Mouse (Mus musculus): Measurements from ENCODE around the gene Rbm4b. TPM values are rescaled to one million over a fixed set of nuclear protein-coding genes. Genes with fewer than 3 reads are reported as not detected.
"Not testable (repeated sequence)": the region's sequence is repeated elsewhere in the genome, so short reads cannot be mapped to it uniquely, and the experiment has no call there.

Rbm4b gene
- total RNA-seq, 2 experiments from 2014 or later = 1.9 to 2.1 TPM

DNA sequence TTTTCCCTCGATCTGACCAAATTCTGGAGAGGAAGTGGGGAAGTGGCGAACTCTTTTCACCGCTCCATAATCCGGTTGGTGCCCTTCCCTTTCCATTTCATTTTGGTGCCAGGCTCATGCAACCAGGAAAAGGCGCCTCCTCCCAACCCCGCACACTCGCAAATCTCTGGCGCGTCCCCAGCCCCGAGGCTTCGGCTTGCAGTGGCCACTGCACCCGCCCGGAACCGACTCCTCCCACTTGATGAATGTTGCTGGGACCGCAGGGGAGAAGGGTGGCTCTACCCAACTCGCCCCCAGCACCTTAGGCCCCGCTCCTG, 54.4 kb downstream of the Rbm4b start:
- DNase-seq = no peak

- DNase-seq = peak; percentile 99
Measured at GRCm38 (mm10) chr19:4811063-4811908, 55.0 kb downstream of the Rbm4b start, which contains the start of the genes Gm21992 and Rbm14. TSS of gene Gm21992 (minus strand) at chr19:4811612. TSS of gene Rbm14 (minus strand) at chr19:4811634.

- no peak for DNase-seq
Measured at GRCm38 (mm10) chr19:4811909-4812242, 55.6 kb downstream of the Rbm4b start.

GRCm38 (mm10) chr19:4812334-4812949, 56.1 kb downstream of the Rbm4b start:
- not testable (repeated sequence) for DNase-seq

GRCm38 (mm10) chr19:4813015-4813414, 56.7 kb downstream of the Rbm4b start:
- no peak for DNase-seq

Other genes starting within 250 kb of the Rbm4b start
- 10 to 100 TPM; 44.6 to 59.3 TPM for gene Pcx, start 246.0 kb upstream of the Rbm4b start, total RNA-seq (2021)
- 1 to 10 TPM; 1.4 to 1.5 TPM for gene Lrfn4, start 140.8 kb upstream of the Rbm4b start, total RNA-seq (2021)
- gene Rce1, start 130.9 kb upstream of the Rbm4b start, total RNA-seq (2021) = 1 to 10 TPM; 3.9 to 6.5 TPM
- gene Gm960, start 57.8 kb upstream of the Rbm4b start, total RNA-seq (2021) = not detected
- under 1 TPM; 0.08 to 0.31 TPM for gene Sptbn2, start 45.3 kb upstream of the Rbm4b start, total RNA-seq (2021)
- gene Rbm4, start 37.4 kb downstream of the Rbm4b start, total RNA-seq (2021) = 10 to 100 TPM; 27.9 to 31.1 TPM
- 1 to 10 TPM; 8.9 to 9.4 TPM for gene Gm21992, start 55.1 kb downstream of the Rbm4b start, total RNA-seq (2021)
- 10 to 100 TPM; 11.1 to 11.2 TPM for gene Rbm14, start 55.1 kb downstream of the Rbm4b start, total RNA-seq (2021)
- 10 to 100 TPM; 26.3 to 27.1 TPM for gene Ccs, start 82.8 kb downstream of the Rbm4b start, total RNA-seq (2021)
- not detected for gene Ccdc87, start 82.9 kb downstream of the Rbm4b start, total RNA-seq (2021)
- 10 to 100 TPM; 28.4 to 41.6 TPM for gene Ctsf, start 98.6 kb downstream of the Rbm4b start, total RNA-seq (2021)
- gene Actn3, start 121.4 kb downstream of the Rbm4b start, total RNA-seq (2021) = 1,000 to 10,000 TPM; 7,181 to 7,860 TPM
- 1 to 10 TPM; 2.4 to 2.8 TPM for gene Zdhhc24, start 122.2 kb downstream of the Rbm4b start, total RNA-seq (2021)
- gene Bbs1, start 150.1 kb downstream of the Rbm4b start, total RNA-seq (2021) = 1 to 10 TPM; 1.6 to 2.6 TPM
- 10 to 100 TPM; 15.6 to 23.4 TPM for gene Dpp3, start 171.8 kb downstream of the Rbm4b start, total RNA-seq (2021)
- 1 to 10 TPM in 1 of 2 experiments, under 1 TPM in 1; 0.87 to 1.2 TPM for gene Peli3, start 186.6 kb downstream of the Rbm4b start, total RNA-seq (2021)
- 10 to 100 TPM; 57.6 to 59.6 TPM for gene Mrpl11, start 205.7 kb downstream of the Rbm4b start, total RNA-seq (2021)
- not detected for gene Npas4, start 233.8 kb downstream of the Rbm4b start, total RNA-seq (2021)